Comparison of ENCODE assay signal across 7 mouse cellular contexts in genomic region chr12:24830766-24831152, GRCm38 (mm10). TPM values are rescaled to one million over a fixed set of nuclear protein-coding genes. Genes with fewer than 3 reads are reported as not detected.
DNase-seq lines count a peak whose midpoint lies in the region; ATAC-seq and TF ChIP-seq lines count a peak whose summit lies in the region.

Gene Mboat2, plus strand, starts transcription at chr12:24830879.

- ATAC-seq in forebrain, embryonic 11.5 days (replicated peaks; ENCODE audit: low FRiP score): no peak; the same call in 1 of the 2 replicates
- ATAC-seq in hindbrain, embryonic 15.5 days (ENCODE audit: low FRiP score, low read depth): no peak; the same call in 1 of the 2 replicates

- intact Hi-C loops in left cerebral cortex, adult 2 months (cut with DNase I): loop anchor here (2.0 to 5.0 kb wide), 4 partner anchors 42 to 117 kb away; no protein-coding TSS in a partner anchor

- peak; percentile 3 for TF ChIP-seq POLR2A in ES-Bruce4 (IDR thresholded peaks at IDR 0.05; ENCODE audit: insufficient read depth, low read length)

- peak within 1 kb of the TSS; percentile 42; the same call in 1 of the 2 replicates for H3K27ac ChIP-seq in ES-Bruce4 (ENCODE audit: insufficient read depth, low read length)
- H3K27ac ChIP-seq in forebrain, embryonic 11.5 days (ENCODE audit: low read depth, low read length): peak within 1 kb of the TSS; percentile 97
- H3K27ac ChIP-seq in hindbrain, embryonic 15.5 days (replicated peaks): peak within 1 kb of the TSS; percentile 96
- H3K27ac ChIP-seq in left cerebral cortex, adult 2 months: peak within 1 kb of the TSS; percentile 95

- H3K9me3 ChIP-seq in ES-Bruce4 (replicated peaks; ENCODE audit: control insufficient read depth, insufficient read depth, low read length, poor library complexity, severe bottlenecking): no peaks in the 10 kb centered on the region
- no peaks in the 10 kb centered on the region for H3K9me3 ChIP-seq in forebrain, embryonic 11.5 days (ENCODE audit: control insufficient read depth, low read length)
- H3K9me3 ChIP-seq in hindbrain, embryonic 15.5 days: no peaks in the 10 kb centered on the region

- H3K4me1 ChIP-seq in ES-Bruce4 (ENCODE audit: control insufficient read depth, insufficient read depth, low read length): no peaks in the 10 kb centered on the region
- peaks cover 7% of the 10 kb centered on the region; the same call in 1 of the 2 replicates for H3K4me1 ChIP-seq in forebrain, embryonic 11.5 days (replicated peaks; ENCODE audit: control insufficient read depth, insufficient read depth, low read length)
- peaks cover 39% of the 10 kb centered on the region for H3K4me1 ChIP-seq in hindbrain, embryonic 15.5 days (replicated peaks)

- H3K27me3 ChIP-seq in ES-Bruce4 (ENCODE audit: control insufficient read depth, insufficient read depth, low read length, poor library complexity, severe bottlenecking): no peaks in the 10 kb centered on the region
- no peaks in the 10 kb centered on the region for H3K27me3 ChIP-seq in forebrain, embryonic 11.5 days (ENCODE audit: control insufficient read depth, insufficient read depth, low read length)
- no peaks in the 10 kb centered on the region for H3K27me3 ChIP-seq in hindbrain, embryonic 15.5 days

- peak; percentile 69 to 90 for DNase-seq in adrenal gland, adult (ENCODE audit: inconsistent age in 2 of 2, low spot score in 1 of 2)
- peak; percentile 89 for DNase-seq in forebrain, embryonic 11.5 days (ENCODE audit: low spot score)
- DNase-seq in left cerebral cortex, adult 2 months (ENCODE audit: extremely low spot score in 1 of 2, low spot score in 2 of 2): peak in 1 of 2 experiments; percentile 51
- DNase-seq in lung, postnatal 36 days: peak; percentile 44
- peak; percentile 58 for DNase-seq in right cerebral cortex, postnatal 4 days

- H3K9ac ChIP-seq in ES-Bruce4 (ENCODE audit: low read depth, poor library complexity, severe bottlenecking): peak within 1 kb of the TSS; percentile 85
- peak within 1 kb of the TSS; percentile 99 for H3K9ac ChIP-seq in forebrain, embryonic 11.5 days (ENCODE audit: low read length)
- H3K9ac ChIP-seq in hindbrain, embryonic 15.5 days: peak within 1 kb of the TSS; percentile 91

- no peaks in the 10 kb centered on the region for H3K36me3 ChIP-seq in ES-Bruce4 (ENCODE audit: control insufficient read depth, insufficient read depth, low read length, poor library complexity, severe bottlenecking)
- H3K36me3 ChIP-seq in forebrain, embryonic 11.5 days (ENCODE audit: control insufficient read depth, insufficient read depth, low read length): no peaks in the 10 kb centered on the region
- 0 out of 2 replicates have a peak, but pooled peaks cover under 1% of the 10 kb centered on the region for H3K36me3 ChIP-seq in hindbrain, embryonic 15.5 days

- H3K4me2 ChIP-seq in forebrain, embryonic 11.5 days (ENCODE audit: low read depth, low read length, severe bottlenecking): peak within 1 kb of the TSS; percentile 73
- H3K4me2 ChIP-seq in hindbrain, embryonic 15.5 days: peak within 1 kb of the TSS; percentile 70

- WGBS in forebrain, embryonic 11.5 days: under 1% methylated on average over 24 of the region's 24 CpGs
- 0% methylated on average over 24 of the region's 24 CpGs for WGBS in hindbrain, embryonic 15.5 days

- H3K4me3 ChIP-seq in ES-Bruce4 (ENCODE audit: low read depth, low read length): peak within 1 kb of the TSS; percentile 94
- H3K4me3 ChIP-seq in forebrain, embryonic 11.5 days (ENCODE audit: low read depth, low read length): peak within 1 kb of the TSS; percentile 87
- peak within 1 kb of the TSS; percentile 96 for H3K4me3 ChIP-seq in hindbrain, embryonic 15.5 days
- H3K4me3 ChIP-seq in left cerebral cortex, adult 2 months: peak within 1 kb of the TSS; percentile 96

- no peak for TF ChIP-seq EP300 in ES-Bruce4 (IDR thresholded peaks at IDR 0.05; ENCODE audit: insufficient read depth, low read depth, low read length)

- no peak for TF ChIP-seq CTCF in ES-Bruce4 (IDR thresholded peaks at IDR 0.05; ENCODE audit: low read depth, low read length)
- no peak for TF ChIP-seq CTCF in left cerebral cortex, adult 2 months (IDR thresholded peaks at IDR 0.05)

RNA-seq across cellular contexts. Expression of gene Mboat2, which starts in this region (rescaled TPM):
- 16.9 and 20.1 TPM in 2 replicates for polyA plus RNA-seq in ES-Bruce4 (2011; ENCODE audit: insufficient read depth, insufficient read length, low read depth, missing spikeins)
- 55.7 and 59.3 TPM in 2 replicates for polyA plus RNA-seq in forebrain, embryonic 11.5 days (2014; fragmentation: Nextera tagmentation; extraction: Ambion mirVana)
- polyA plus RNA-seq in hindbrain, embryonic 15.5 days (2015; fragmentation: Nextera tagmentation; extraction: Ambion mirVana): 65.5 and 66.9 TPM in 2 replicates
- total RNA-seq in left cerebral cortex, adult 2 months (2021): 10 to 100 TPM; 78.7 to 85.3 TPM

Comparison
In these comparisons a context has a peak if more than half of its experiments do, and no peak if none do; other contexts are left out.
1. H3K27ac ChIP-seq: peak in every context shown above with its lines; median percentile 97 in forebrain, embryonic 11.5 days; 96 in hindbrain, embryonic 15.5 days; 95 in left cerebral cortex, adult 2 months; 42 in ES-Bruce4.